Mouse (Mus musculus) small intestine, adult 2 months (tissue): ENCODE results near the gene Hydin.

Experiments
- CTCF ChIP-seq: fragments of 200-500 bp; IDR thresholded peaks from 2 replicates; pipeline ENCODE4 v1.5.1; 2012; ENCODE audit warnings: low read depth, mild to moderate bottlenecking, control low read depth, inconsistent platforms, low read length, moderate library complexity, mixed read lengths; ENCODE audit not compliant: insufficient replicate concordance, insufficient read length; ENCODE audit errors: extremely low read depth
- POLR2A ChIP-seq: fragments of 200-500 bp; IDR thresholded peaks from 2 replicates; pipeline ENCODE4 v1.6.1; 2012; ENCODE audit warnings: low read depth, mild to moderate bottlenecking, control low read depth, inconsistent platforms, low read length, moderate library complexity

GRCm38 (mm10) chr8:110501330-110501729 is 234.6 kb downstream of the Hydin start:
- TF ChIP-seq POLR2A = no peak
- TF ChIP-seq CTCF = no peak
